Mouse (Mus musculus) CH12.LX (cell line): ENCODE results near the gene Mfsd5. TPM values are rescaled to one million over a fixed set of nuclear protein-coding genes. Genes with fewer than 3 reads are reported as not detected.

ENCODE experiments used
- DNase-seq: peaks from one replicate; pipeline ENCODE4 v3.0.0-alpha.2; 2013; ENCODE audit errors: extremely low read depth
- H3K27ac ChIP-seq: 2 replicates; pipeline ENCODE4 v1.5.1; 2012; ENCODE audit warnings: low read depth, mild to moderate bottlenecking, control low read depth, moderate library complexity; ENCODE audit not compliant: insufficient read depth
- H3K27me3 ChIP-seq: replicated peaks from 2 replicates; pipeline ENCODE3; 2012; ENCODE audit warnings: inconsistent platforms
- H3K36me3 ChIP-seq, 2 experiments: replicated peaks in 1 of 2; 2 replicates each; pipeline versions ENCODE3 to v1.6.1; 2012; ENCODE audit warnings: inconsistent platforms in 1 of 2, low read length in 1 of 2, mild to moderate bottlenecking in 1 of 2, mixed read lengths in 1 of 2, moderate library complexity in 1 of 2; ENCODE audit not compliant: control insufficient read depth in 1 of 2, insufficient read depth in 1 of 2
- H3K4me1 ChIP-seq, 2 experiments: 2 replicates each; pipeline ENCODE4 v1.6.1; 2012; ENCODE audit warnings: inconsistent platforms in 1 of 2, moderate library complexity in 1 of 2; ENCODE audit not compliant: insufficient read depth in 2 of 2, control insufficient read depth in 1 of 2
- H3K4me2 ChIP-seq: 2 replicates; pipeline ENCODE4 v1.6.1; 2012; ENCODE audit warnings: low read depth, mild to moderate bottlenecking, control low read depth; ENCODE audit not compliant: poor library complexity, insufficient read depth, severe bottlenecking
- H3K4me3 ChIP-seq, 3 experiments: fragments of 150-350 bp in 1 of 3; sonication (generic) in 1 of 3; replicated peaks in 1 of 3; 2 replicates each; pipeline versions ENCODE3 to v1.5.1; 2011 to 2012; ENCODE audit warnings: low read depth in 2 of 3, low read length in 2 of 3, mild to moderate bottlenecking in 2 of 3, moderate library complexity in 2 of 3, control low read depth in 1 of 3, improper control_type of control experiment in 1 of 3, inconsistent platforms in 1 of 3, mixed read lengths in 1 of 3; ENCODE audit not compliant: poor library complexity in 1 of 3
- H3K79me2 ChIP-seq: replicated peaks from 2 replicates; pipeline ENCODE4 v1.6.1; 2012; ENCODE audit warnings: mild to moderate bottlenecking, moderate library complexity; ENCODE audit not compliant: control insufficient read depth, poor library complexity, insufficient read depth, severe bottlenecking; ENCODE audit errors: extremely low read depth
- H3K9ac ChIP-seq: 2 replicates; pipeline ENCODE4 v1.6.1; 2012; ENCODE audit warnings: low read depth, mild to moderate bottlenecking, control low read depth, moderate library complexity; ENCODE audit not compliant: insufficient read depth
- H3K9me3 ChIP-seq: replicated peaks from 2 replicates; pipeline ENCODE3; 2012; ENCODE audit warnings: low read length, inconsistent platforms, mixed read lengths
- CHD2 ChIP-seq: IDR thresholded peaks from 2 replicates; pipeline ENCODE4 v1.6.1; 2011; ENCODE audit warnings: low read length, improper control_type of control experiment
- ELF1 ChIP-seq: IDR thresholded peaks from 2 replicates; pipeline ENCODE4 v1.6.1; 2014; ENCODE audit warnings: low read depth, mild to moderate bottlenecking, inconsistent platforms, low read length, improper control_type of control experiment
- GABPA ChIP-seq: IDR thresholded peaks from 2 replicates; pipeline ENCODE4 v1.6.1; 2012; ENCODE audit warnings: low read depth, low read length, improper control_type of control experiment, inconsistent platforms; ENCODE audit not compliant: insufficient replicate concordance
- HCFC1 ChIP-seq: IDR thresholded peaks from 2 replicates; pipeline ENCODE4 v1.6.1; 2012; ENCODE audit warnings: low read depth, mild to moderate bottlenecking, inconsistent platforms, low read length, improper control_type of control experiment
- MAFK ChIP-seq: IDR thresholded peaks from 2 replicates; pipeline ENCODE4 v1.6.1; 2011; ENCODE audit warnings: low read length, improper control_type of control experiment; ENCODE audit not compliant: insufficient replicate concordance
- MAX ChIP-seq: IDR thresholded peaks from 2 replicates; pipeline ENCODE4 v1.6.1; 2011; ENCODE audit warnings: low read length, improper control_type of control experiment
- MEF2A ChIP-seq: IDR thresholded peaks from 2 replicates; pipeline ENCODE4 v1.6.1; 2014; ENCODE audit warnings: low read depth, mild to moderate bottlenecking, inconsistent platforms, low read length, improper control_type of control experiment, borderline replicate concordance
- MYC ChIP-seq: IDR thresholded peaks from 2 replicates; pipeline ENCODE4 v1.6.1; 2011; ENCODE audit warnings: low read depth, mild to moderate bottlenecking, improper control_type of control experiment, low read length
- RAD21 ChIP-seq: IDR thresholded peaks from 2 replicates; pipeline ENCODE4 v1.6.1; 2011; ENCODE audit warnings: low read depth, mild to moderate bottlenecking, low read length, improper control_type of control experiment, moderate library complexity
- RCOR1 ChIP-seq: conservative IDR thresholded peaks from 2 replicates; pipeline ENCODE4 v1.6.1; 2012; ENCODE audit warnings: low read depth, mild to moderate bottlenecking, inconsistent platforms, low read length, improper control_type of control experiment
- TBP ChIP-seq: conservative IDR thresholded peaks from 2 replicates; pipeline ENCODE4 v1.6.1; 2011; ENCODE audit warnings: low read depth, low read length, improper control_type of control experiment
- USF2 ChIP-seq: conservative IDR thresholded peaks from 2 replicates; pipeline ENCODE4 v1.6.1; 2011; ENCODE audit warnings: low read depth, low read length, improper control_type of control experiment
- ZMIZ1 ChIP-seq: IDR thresholded peaks from 2 replicates; pipeline ENCODE4 v1.6.1; 2012; ENCODE audit warnings: low read depth, mild to moderate bottlenecking, inconsistent platforms, low read length, improper control_type of control experiment
- ZNF384 ChIP-seq: IDR thresholded peaks from 2 replicates; pipeline ENCODE4 v1.6.1; 2012; ENCODE audit warnings: low read depth, low read length, improper control_type of control experiment, inconsistent platforms
- dilution Hi-C: fragments of 300-500 bp; cut with MboI; formaldehyde crosslinking; loops from 2 replicates; pipeline ENCODE4 v1.14.3; 2020; ENCODE audit warnings: low sequenced_read_pairs; ENCODE audit not compliant: extremely low pct_unique_long_range_greater_than_20kb, extremely low pct_ligation_motif_present
- in situ Hi-C: fragments of 300-500 bp; cut with MboI; formaldehyde crosslinking; loops from 3 replicates; pipeline ENCODE4 v1.14.3; 2019; ENCODE audit warnings: low sequenced_read_pairs, low pct_ligation_motif_present, low pct_unique_long_range_greater_than_20kb, mixed read lengths
- polyA plus RNA-seq: library from polyadenylated mRNA; unstranded; fragments of >175 nt; gene quantifications from 2 replicates; pipeline ENCODE4 v1.2.1, GENCODE M21; 2012; ENCODE audit warnings: low read depth; ENCODE audit not compliant: insufficient read length
- total RNA-seq, 2 experiments: library from RNA; depleted of rRNA; stranded (reverse); fragments of 300-350 nt in 1 of 2; fragments of >200 nt in 1 of 2; gene quantifications; 2 replicates each; pipeline ENCODE4 v1.2.3; 2012 to 2014

Gene Mfsd5
- total and polyA plus RNA-seq, 3 experiments = 31.1 to 90.6 (median 51.8) TPM

GRCm38 (mm10) chr15:102242404-102243228 lies 36.6 kb upstream of the Mfsd5 start:
- Histone ChIP-seq H3K27me3 (peaks cover 41% of the 10 kb centered on the region), H3K4me1 (peaks cover 6 to 31% of the 10 kb centered on the region in 2 experiments; a peak in 3 of 4 replicates)

GRCm38 (mm10) chr15:102243229-102244190 lies 35.7 kb upstream of the Mfsd5 start:
- Histone ChIP-seq H3K4me3 (no peak overlapping the region), H3K9me3 (no peaks in the 10 kb centered on the region), H3K4me2 (no peak overlapping the region), H3K36me3 (no peaks in the 10 kb centered on the region), H3K4me1 (peaks cover 6 to 34% of the 10 kb centered on the region in 2 experiments; a peak in 3 of 4 replicates), H3K9ac (no peak overlapping the region), H3K79me2 (no peaks in the 10 kb centered on the region), H3K27me3 (peaks cover 50% of the 10 kb centered on the region), H3K27ac (no peak overlapping the region)
- no peak for DNase-seq
- dilution Hi-C loops = no loop called here
- TF ChIP-seq MYC (no peak), HCFC1 (no peak), ZMIZ1 (no peak), ZNF384 (no peak)
- in situ Hi-C loops = no loop called here

More at GRCm38 (mm10) chr15:102242404-102243228, 36.6 kb upstream of the Mfsd5 start:
- dilution Hi-C loops = no loop called here
- TF ChIP-seq RAD21 (no peak), ELF1 (no peak), HCFC1 (no peak), CHD2 (no peak), USF2 (no peak), GABPA (no peak), TBP (no peak), MEF2A (no peak), RCOR1 (no peak), MAX (no peak), MYC (no peak), ZMIZ1 (no peak), MAFK (no peak)
- Histone ChIP-seq H3K36me3 (no peaks in the 10 kb centered on the region), H3K9me3 (no peaks in the 10 kb centered on the region), H3K4me3 (no peak overlapping the region), H3K79me2 (no peaks in the 10 kb centered on the region), H3K27ac (no peak overlapping the region), H3K4me2 (no peak overlapping the region), H3K9ac (no peak overlapping the region)
- DNase-seq = no peak
- in situ Hi-C loops = no loop called here
